Mouse (Mus musculus): ENCODE results near the gene Ifitm7.
A peak's percentile ranks its signal among the peaks of the same experiment; 100 is the strongest.

The Ifitm7 gene

GRCm38 (mm10) chr16:13986574-13987478 is at the start of gene Ifitm7, which contains the start of gene 2900011O08Rik:
Gene Ifitm7 (minus strand): TSS chr16:13986888.
Gene 2900011O08Rik (plus strand): TSS chr16:13986604.
- DNase-seq (ENCODE audit: inconsistent age in 2 of 2, low spot score in 1 of 2) = peak; percentile 10 to 56

DNA sequence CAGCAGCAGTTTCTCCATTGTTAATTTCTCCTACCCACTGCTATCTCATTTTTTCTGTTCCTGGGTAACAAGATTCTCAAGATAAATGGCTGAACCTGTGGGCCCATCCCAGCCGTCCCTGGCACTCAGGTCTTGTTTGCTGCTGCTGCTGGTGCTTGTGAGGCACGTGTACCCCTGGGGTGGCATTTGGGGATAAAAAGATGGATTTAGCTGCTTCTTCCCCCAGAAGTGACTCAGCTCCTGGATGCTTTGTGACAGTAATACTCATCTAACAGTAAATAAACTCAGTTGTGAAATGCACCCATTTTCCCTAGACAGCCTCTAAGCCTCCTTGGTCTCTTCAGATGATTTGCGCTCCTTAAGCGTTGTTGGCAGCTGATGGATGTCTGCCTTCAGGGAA is 46.4 kb upstream of the Ifitm7 start:
- no peak for DNase-seq (ENCODE audit: inconsistent age in 2 of 2, low spot score in 1 of 2)

- peak in 1 of 2 experiments; percentile 30 for DNase-seq (ENCODE audit: inconsistent age in 2 of 2, low spot score in 1 of 2)
Observed at GRCm38 (mm10) chr16:14030650-14031049, 44.0 kb upstream of the Ifitm7 start.

DNA sequence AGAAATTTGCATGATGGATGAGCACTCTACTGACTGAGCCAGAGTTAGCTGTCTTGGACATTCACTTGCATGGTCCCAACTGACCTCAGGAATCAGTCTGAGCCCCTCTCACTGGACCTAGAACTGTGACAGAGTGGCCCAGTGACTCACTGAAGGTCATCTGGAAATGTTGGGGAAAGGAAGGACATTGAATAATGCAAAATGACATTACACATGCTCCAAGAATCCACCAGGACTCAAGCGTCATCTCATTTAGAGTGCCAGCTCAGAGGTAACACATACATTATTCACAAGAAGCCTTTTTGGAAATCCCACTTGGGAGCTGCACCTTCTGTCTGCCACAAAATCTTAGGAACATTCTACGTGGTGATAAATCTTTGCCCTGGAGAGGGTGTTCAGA is 43.2 kb upstream of the Ifitm7 start:
- DNase-seq (ENCODE audit: inconsistent age in 2 of 2, low spot score in 1 of 2) = peak; percentile 72 to 82

DNA sequence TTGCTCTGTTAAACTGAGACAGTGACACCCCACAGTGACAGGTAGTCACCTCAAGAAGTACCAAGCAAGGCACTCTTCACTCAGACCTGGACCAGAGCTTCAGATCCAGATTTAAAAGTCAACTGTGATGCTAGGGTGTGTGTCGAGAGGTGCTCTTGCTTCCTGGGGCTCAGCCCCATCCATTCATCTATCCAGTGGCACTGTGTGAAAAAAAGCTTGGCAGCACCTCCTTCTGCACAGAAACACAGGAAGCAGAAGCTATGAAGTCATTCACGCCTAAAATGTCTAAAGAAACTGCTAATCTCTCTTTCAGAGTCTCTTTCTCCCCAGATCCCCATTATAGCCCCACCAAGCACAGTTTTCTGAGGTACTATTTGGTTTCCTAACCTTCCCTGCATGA is 42.4 kb upstream of the Ifitm7 start:
- DNase-seq (ENCODE audit: inconsistent age in 2 of 2, low spot score in 1 of 2) = peak in 1 of 2 experiments; percentile 19

DNA sequence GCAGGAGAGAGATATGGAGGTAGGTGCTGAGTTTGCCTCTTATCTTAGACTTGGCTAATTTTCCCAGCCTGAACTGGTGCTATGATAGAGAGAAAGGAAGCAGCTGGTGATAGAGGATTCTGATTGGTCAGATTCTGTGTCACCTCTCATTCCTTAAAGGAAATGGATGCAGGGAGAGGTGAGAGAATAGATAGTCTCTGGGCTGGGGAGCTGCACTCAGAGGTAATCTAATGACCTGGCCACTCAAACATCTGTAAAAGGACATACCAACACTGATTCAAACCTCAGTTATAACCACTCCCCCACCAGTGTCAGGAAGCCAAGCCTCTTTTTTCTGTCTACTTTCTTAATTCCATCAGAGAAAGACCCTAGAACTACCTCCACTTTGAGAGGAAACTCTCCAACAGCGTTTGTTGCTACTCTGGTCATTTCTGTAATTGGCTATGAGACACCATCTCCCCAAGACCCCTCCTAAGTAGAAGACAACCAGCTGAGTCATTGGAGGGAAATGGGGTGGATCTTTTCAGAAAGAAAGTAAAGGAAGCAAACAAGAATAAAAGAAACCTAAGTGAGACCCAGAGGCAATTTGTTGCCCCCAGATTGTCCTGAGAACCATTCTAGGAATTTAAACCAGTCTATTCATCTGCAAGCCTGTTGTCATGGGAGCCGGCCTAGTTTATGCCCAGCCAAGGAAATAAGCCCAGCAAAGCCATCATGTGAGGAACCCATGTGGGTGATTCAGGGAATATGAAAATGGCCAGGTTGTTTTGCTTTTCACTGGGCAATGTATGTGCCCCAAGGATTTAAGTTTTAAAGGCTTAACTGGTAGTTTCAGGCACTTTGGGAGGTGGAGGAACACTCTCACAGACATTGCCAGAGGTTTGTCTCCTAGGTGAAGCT is 38.7 kb upstream of the Ifitm7 start:
- no peak for DNase-seq (ENCODE audit: inconsistent age in 2 of 2, low spot score in 1 of 2)

DNA sequence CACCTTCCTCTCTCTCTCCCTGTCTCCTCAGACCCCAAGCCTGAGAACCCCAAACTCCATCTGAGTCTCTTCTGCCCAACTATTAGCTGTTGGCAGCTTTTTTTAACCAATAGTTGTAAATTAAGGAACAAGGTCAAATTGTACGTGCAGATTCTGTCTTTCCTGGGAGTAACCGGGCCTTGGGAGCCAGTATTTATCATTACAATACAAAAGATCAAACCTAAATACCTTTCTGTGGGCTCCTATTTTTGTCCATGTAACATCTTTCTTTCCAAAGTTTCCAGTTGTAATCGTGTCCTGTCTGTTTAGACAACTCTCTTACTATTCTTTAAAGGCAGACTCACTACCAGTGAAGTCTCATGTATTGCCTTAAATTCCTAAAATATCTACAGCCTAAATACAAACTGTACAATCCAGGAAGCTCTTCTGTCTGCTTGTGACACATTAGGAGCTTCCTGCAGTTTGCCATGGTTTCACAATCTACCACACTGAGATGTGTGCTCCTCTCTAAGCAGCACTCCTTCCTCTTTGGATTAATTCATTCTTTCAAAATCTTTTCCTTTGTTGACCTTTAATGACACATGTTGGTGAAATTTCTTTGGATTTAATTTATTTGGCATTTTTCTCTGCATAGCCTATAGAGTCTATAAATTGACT is 34.6 kb upstream of the Ifitm7 start:
- DNase-seq (ENCODE audit: inconsistent age in 2 of 2, low spot score in 1 of 2) = no peak

DNA sequence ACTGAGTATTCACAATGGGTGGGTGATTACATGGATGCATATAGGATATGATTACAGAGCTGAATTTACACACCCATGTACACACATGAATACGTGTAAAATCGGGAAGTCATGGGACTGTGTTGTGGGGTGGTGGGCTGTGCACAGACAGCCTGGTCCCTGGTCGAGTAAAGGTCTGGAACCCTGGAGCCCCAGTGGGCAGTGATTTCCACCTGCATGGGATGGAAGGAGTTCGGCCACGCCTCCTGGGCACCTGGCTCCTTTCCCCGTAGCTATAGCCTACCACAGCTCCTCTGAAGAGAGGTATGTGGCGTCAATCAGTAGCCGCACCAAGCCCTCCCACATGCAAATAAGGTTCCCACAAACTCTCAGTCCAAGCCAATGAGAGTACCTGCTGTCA is 30.6 kb upstream of the Ifitm7 start:
- no peak for DNase-seq (ENCODE audit: inconsistent age in 2 of 2, low spot score in 1 of 2)

- no peak for DNase-seq (ENCODE audit: inconsistent age in 2 of 2, low spot score in 1 of 2)
Observed at GRCm38 (mm10) chr16:14009966-14010365, 23.3 kb upstream of the Ifitm7 start.

GRCm38 (mm10) chr16:14008708-14009107 is 22.0 kb upstream of the Ifitm7 start:
- no peak for DNase-seq (ENCODE audit: inconsistent age in 2 of 2, low spot score in 1 of 2)

DNA sequence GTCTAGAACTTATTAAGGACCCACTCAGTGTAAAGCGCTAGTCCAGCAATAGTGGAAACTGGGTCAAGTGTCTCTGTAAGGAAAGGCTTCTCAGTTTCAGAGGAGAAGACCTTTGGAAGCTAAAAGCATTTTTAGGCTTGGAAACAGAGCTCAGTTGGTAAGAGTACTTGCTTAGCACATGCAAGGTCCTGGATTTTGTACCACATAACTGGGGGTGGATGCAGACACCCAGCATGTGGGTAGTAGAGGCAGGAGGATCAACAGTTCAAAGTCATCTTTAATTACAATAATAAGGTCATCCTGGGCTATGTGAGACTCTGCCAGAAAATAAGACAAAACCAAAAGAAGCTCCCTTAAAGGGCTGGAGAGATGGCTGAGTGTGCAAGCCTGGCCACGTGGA is 21.4 kb upstream of the Ifitm7 start:
- DNase-seq (ENCODE audit: inconsistent age in 2 of 2, low spot score in 1 of 2) = no peak

DNA sequence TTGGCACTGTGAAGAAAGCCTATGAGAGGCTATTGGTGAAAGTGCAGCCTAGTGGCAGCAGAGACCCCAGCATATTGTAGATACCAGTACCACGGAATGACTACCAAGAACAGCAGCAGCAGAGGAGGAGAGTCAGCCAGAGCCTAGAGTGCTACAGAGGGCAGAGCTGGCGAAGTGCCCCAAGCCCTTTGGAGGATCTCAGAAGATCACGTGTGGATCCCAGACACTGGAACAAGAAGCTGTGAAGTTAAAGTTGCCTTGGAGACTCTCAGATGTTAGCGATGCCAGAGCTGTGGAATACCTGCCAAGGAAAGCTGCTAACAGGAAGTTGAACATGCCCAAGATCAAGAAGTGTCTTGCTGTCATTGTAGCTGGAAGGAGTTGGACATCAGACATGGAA is 18.6 kb upstream of the Ifitm7 start:
- DNase-seq (ENCODE audit: inconsistent age in 2 of 2, low spot score in 1 of 2) = no peak

- DNase-seq (ENCODE audit: inconsistent age in 2 of 2, low spot score in 1 of 2) = no peak
Observed at GRCm38 (mm10) chr16:14004726-14005125, 18.0 kb upstream of the Ifitm7 start.

- peak in 1 of 2 experiments; percentile 27 for DNase-seq (ENCODE audit: inconsistent age in 2 of 2, low spot score in 1 of 2)
Observed at GRCm38 (mm10) chr16:14004170-14004569, 17.5 kb upstream of the Ifitm7 start.

- no peak for DNase-seq (ENCODE audit: inconsistent age in 2 of 2, low spot score in 1 of 2)
Observed at GRCm38 (mm10) chr16:14003386-14004130, 16.9 kb upstream of the Ifitm7 start.

DNA sequence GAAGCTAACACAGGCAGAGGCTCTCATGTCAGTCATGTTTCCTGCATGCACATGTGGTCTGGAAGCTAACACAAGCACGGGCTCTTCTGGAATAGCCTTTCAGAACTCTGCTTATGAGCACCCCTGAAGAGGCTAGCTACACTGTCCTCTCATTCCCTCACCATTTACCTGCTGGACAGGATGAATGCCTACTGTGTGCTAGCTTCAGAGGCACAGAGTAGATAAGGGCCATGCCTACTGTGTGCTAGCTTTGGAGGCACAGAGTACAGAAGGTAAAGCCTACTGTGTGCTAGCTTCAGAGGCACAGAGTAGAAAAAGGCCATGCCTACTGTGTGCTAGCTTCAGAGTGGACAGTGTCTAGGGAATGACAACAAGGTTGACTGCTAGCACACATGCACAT is 7.8 kb upstream of the Ifitm7 start:
- no peak for DNase-seq (ENCODE audit: inconsistent age in 2 of 2, low spot score in 1 of 2)

DNA sequence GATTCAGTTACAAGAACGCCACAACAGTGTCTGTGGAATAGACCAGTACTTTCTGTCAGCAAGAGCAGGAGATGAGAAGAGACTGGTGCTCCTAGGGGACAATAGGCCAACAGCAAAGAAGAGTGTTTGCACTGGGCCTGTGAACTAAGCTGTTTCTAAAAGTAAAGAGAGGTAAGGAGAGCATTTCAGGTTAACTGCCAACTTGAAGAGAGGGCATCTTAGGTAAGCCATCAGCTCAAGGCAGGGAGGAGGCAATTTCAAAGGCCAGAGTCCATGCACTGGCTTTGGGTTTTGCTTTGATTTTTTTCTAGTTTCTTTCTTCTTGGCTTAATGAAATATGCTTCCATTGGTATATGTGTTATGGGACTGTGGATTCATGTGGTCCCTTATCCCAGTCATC is 7.4 kb upstream of the Ifitm7 start:
- no peak for DNase-seq (ENCODE audit: inconsistent age in 2 of 2, low spot score in 1 of 2)

GRCm38 (mm10) chr16:13992518-13993248 is 6.0 kb upstream of the Ifitm7 start:
- DNase-seq (ENCODE audit: inconsistent age in 2 of 2, low spot score in 1 of 2) = no peak

- no peak for DNase-seq (ENCODE audit: inconsistent age in 2 of 2, low spot score in 1 of 2)
Observed at GRCm38 (mm10) chr16:13986197-13986573, 503 bp downstream of the Ifitm7 start.

DNA sequence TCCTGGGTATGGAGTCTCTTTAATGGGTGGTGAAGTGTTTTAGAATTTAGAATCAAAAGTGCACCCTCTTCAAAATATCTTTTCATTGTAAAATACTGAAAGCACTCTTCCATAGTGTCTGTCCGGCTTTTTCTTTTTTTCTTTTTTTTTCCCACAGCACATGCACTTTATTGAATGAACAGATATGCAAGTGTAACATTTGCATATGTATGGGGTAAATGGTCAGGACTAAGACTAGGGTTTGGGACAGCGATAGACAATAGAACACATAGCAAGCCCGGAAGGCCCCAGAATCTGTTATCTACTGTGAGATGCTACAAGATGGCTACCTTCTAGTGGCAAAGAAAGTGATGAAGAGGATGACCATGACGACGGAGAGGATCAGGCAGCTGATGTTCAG is 3.5 kb downstream of the Ifitm7 start:
- DNase-seq (ENCODE audit: inconsistent age in 2 of 2, low spot score in 1 of 2) = no peak
